Mouse (Mus musculus): ENCODE measurements around the gene Ptpre. TPM values are rescaled to one million over a fixed set of nuclear protein-coding genes. Genes with fewer than 3 reads are reported as not detected.
A peak's percentile ranks its signal among the peaks of the same experiment; 100 is the strongest.

Gene Ptpre
- polyA plus RNA-seq, 1 experiment, result 21.2 TPM

GRCm38 (mm10) chr7:135629019-135629418, 91.7 kb downstream of the Ptpre start:
- DNase-seq, result no peak
- Histone ChIP-seq H3K27me3 (ENCODE audit: control insufficient read depth, insufficient read depth, low read length) (no peaks in the 10 kb centered on the region), H3K4me3 (replicated peaks; ENCODE audit: insufficient read depth, low read depth, low read length) (no peak overlapping the region), H3K4me1 (ENCODE audit: control insufficient read depth, insufficient read depth, low read length) (peaks cover 10% of the 10 kb centered on the region), H3K27ac (ENCODE audit: insufficient read depth, low read length) (no peak overlapping the region)
- TF ChIP-seq CTCF (IDR thresholded peaks at IDR 0.05; ENCODE audit: borderline replicate concordance, insufficient read depth, low read depth, low read length), result no peak
- no peak for TF ChIP-seq POLR2A (IDR thresholded peaks at IDR 0.05; ENCODE audit: borderline replicate concordance, insufficient read depth, low read length)
- 71% methylated on average over 9 of the region's 9 CpGs for WGBS

GRCm38 (mm10) chr7:135631776-135632552, 94.7 kb downstream of the Ptpre start:
- 64% methylated on average over 8 of the region's 8 CpGs for WGBS
- TF ChIP-seq CTCF (IDR thresholded peaks at IDR 0.05; ENCODE audit: borderline replicate concordance, insufficient read depth, low read depth, low read length) (peak; percentile 89), POLR2A (IDR thresholded peaks at IDR 0.05; ENCODE audit: borderline replicate concordance, insufficient read depth, low read length) (no peak)
- Histone ChIP-seq H3K27me3 (ENCODE audit: control insufficient read depth, insufficient read depth, low read length) (no peaks in the 10 kb centered on the region), H3K27ac (ENCODE audit: insufficient read depth, low read length) (no peak overlapping the region), H3K4me3 (replicated peaks; ENCODE audit: insufficient read depth, low read depth, low read length) (no peak overlapping the region), H3K4me1 (ENCODE audit: control insufficient read depth, insufficient read depth, low read length) (peaks cover 28% of the 10 kb centered on the region)
- DNase-seq, result peak; percentile 76 to 82

- peaks cover 34% of the 10 kb centered on the region for H3K4me1 ChIP-seq (ENCODE audit: control insufficient read depth, insufficient read depth, low read length)
- TF ChIP-seq POLR2A (IDR thresholded peaks at IDR 0.05; ENCODE audit: borderline replicate concordance, insufficient read depth, low read length), result no peak
- peak; percentile 15; the same call in 1 of the 2 replicates for TF ChIP-seq CTCF (IDR thresholded peaks at IDR 0.05; ENCODE audit: borderline replicate concordance, insufficient read depth, low read depth, low read length)
- H3K27me3 ChIP-seq (ENCODE audit: control insufficient read depth, insufficient read depth, low read length), result no peaks in the 10 kb centered on the region
- DNase-seq, result peak; percentile 31 to 36
- no peak overlapping the region for H3K4me3 ChIP-seq (replicated peaks; ENCODE audit: insufficient read depth, low read depth, low read length)
- H3K27ac ChIP-seq (ENCODE audit: insufficient read depth, low read length), result no peak overlapping the region
- 32% methylated on average over 7 of the region's 7 CpGs for WGBS
Measured at GRCm38 (mm10) chr7:135632716-135633258, 95.5 kb downstream of the Ptpre start.

- TF ChIP-seq CTCF (IDR thresholded peaks at IDR 0.05; ENCODE audit: borderline replicate concordance, insufficient read depth, low read depth, low read length), result no peak
- TF ChIP-seq POLR2A (IDR thresholded peaks at IDR 0.05; ENCODE audit: borderline replicate concordance, insufficient read depth, low read length), result no peak
- Histone ChIP-seq H3K4me3 (replicated peaks; ENCODE audit: insufficient read depth, low read depth, low read length) (no peak overlapping the region), H3K27ac (ENCODE audit: insufficient read depth, low read length) (no peak overlapping the region), H3K27me3 (ENCODE audit: control insufficient read depth, insufficient read depth, low read length) (no peaks in the 10 kb centered on the region), H3K4me1 (ENCODE audit: control insufficient read depth, insufficient read depth, low read length) (peaks cover 40% of the 10 kb centered on the region)
- peak; percentile 55 to 78 for DNase-seq
- WGBS, result 49% methylated on average over 16 of the region's 16 CpGs
Measured at GRCm38 (mm10) chr7:135634851-135635624, 97.8 kb downstream of the Ptpre start.

- no peaks in the 10 kb centered on the region for H3K27me3 ChIP-seq (ENCODE audit: control insufficient read depth, insufficient read depth, low read length)
- 62% methylated on average over 13 of the region's 13 CpGs for WGBS
- no peak overlapping the region for H3K4me3 ChIP-seq (replicated peaks; ENCODE audit: insufficient read depth, low read depth, low read length)
- DNase-seq, result no peak
- peaks cover 37% of the 10 kb centered on the region for H3K4me1 ChIP-seq (ENCODE audit: control insufficient read depth, insufficient read depth, low read length)
- H3K27ac ChIP-seq (ENCODE audit: insufficient read depth, low read length), result no peak overlapping the region
- TF ChIP-seq CTCF (IDR thresholded peaks at IDR 0.05; ENCODE audit: borderline replicate concordance, insufficient read depth, low read depth, low read length) (no peak), POLR2A (IDR thresholded peaks at IDR 0.05; ENCODE audit: borderline replicate concordance, insufficient read depth, low read length) (no peak)
Measured at GRCm38 (mm10) chr7:135637406-135637980, 100.2 kb downstream of the Ptpre start.

- TF ChIP-seq POLR2A (IDR thresholded peaks at IDR 0.05; ENCODE audit: borderline replicate concordance, insufficient read depth, low read length) (no peak), CTCF (IDR thresholded peaks at IDR 0.05; ENCODE audit: borderline replicate concordance, insufficient read depth, low read depth, low read length) (no peak)
- H3K4me3 ChIP-seq (replicated peaks; ENCODE audit: insufficient read depth, low read depth, low read length), result no peak overlapping the region
- no peaks in the 10 kb centered on the region for H3K27me3 ChIP-seq (ENCODE audit: control insufficient read depth, insufficient read depth, low read length)
- H3K27ac ChIP-seq (ENCODE audit: insufficient read depth, low read length), result no peak overlapping the region
- no peak for DNase-seq
- H3K4me1 ChIP-seq (ENCODE audit: control insufficient read depth, insufficient read depth, low read length), result peaks cover 30% of the 10 kb centered on the region
- 62% methylated on average over 2 of the region's 2 CpGs for WGBS
Measured at GRCm38 (mm10) chr7:135639361-135639760, 102.1 kb downstream of the Ptpre start.

- peak; percentile 67 to 74 for DNase-seq
- Histone ChIP-seq H3K27me3 (ENCODE audit: control insufficient read depth, insufficient read depth, low read length) (no peaks in the 10 kb centered on the region), H3K4me3 (replicated peaks; ENCODE audit: insufficient read depth, low read depth, low read length) (peak overlapping the region; percentile 13), H3K4me1 (ENCODE audit: control insufficient read depth, insufficient read depth, low read length) (peaks cover 16% of the 10 kb centered on the region), H3K27ac (ENCODE audit: insufficient read depth, low read length) (no peak overlapping the region)
- WGBS, result 27% methylated on average over 14 of the region's 14 CpGs
- TF ChIP-seq POLR2A (IDR thresholded peaks at IDR 0.05; ENCODE audit: borderline replicate concordance, insufficient read depth, low read length) (no peak), CTCF (IDR thresholded peaks at IDR 0.05; ENCODE audit: borderline replicate concordance, insufficient read depth, low read depth, low read length) (peak; percentile 73)
Measured at GRCm38 (mm10) chr7:135641698-135642507, 104.6 kb downstream of the Ptpre start.
